Mouse (Mus musculus) embryonic facial prominence, embryonic 15.5 days (tissue): ENCODE measurements at regions not wholly inside any gene's neighbourhood (a gene's known extent, or its start where the extent isn't known, plus 50 kb on each side); places are given as distances from the start of the nearest gene placed in this dataset.
"Not testable (repeated sequence)": the region's sequence is repeated elsewhere in the genome, so short reads cannot be mapped to it uniquely, and the experiment has no call there.

Experiments
- ATAC-seq: fragments of 200-750 bp; cut with Nextera tagmentation; 2 replicates; pipeline ENCODE4 v1.8.0; 2017; ENCODE audit warnings: low read depth, moderate TSS enrichment; ENCODE audit not compliant: insufficient number of reproducible peaks, low FRiP score, low TSS enrichment
- H3K27ac ChIP-seq: fragments of 300-500 bp; sonication (generic); replicated peaks from 2 replicates; pipeline ENCODE4 v1.5.1; 2015; ENCODE audit warnings: mild to moderate bottlenecking, inconsistent platforms
- H3K27me3 ChIP-seq: fragments of 300-500 bp; sonication (generic); 2 replicates; pipeline ENCODE4 v1.6.1; 2015; ENCODE audit warnings: inconsistent platforms
- H3K36me3 ChIP-seq: fragments of 300-500 bp; sonication (generic); 2 replicates; pipeline ENCODE4 v1.6.1; 2015; ENCODE audit warnings: mild to moderate bottlenecking, inconsistent platforms
- H3K4me1 ChIP-seq: fragments of 300-500 bp; sonication (generic); 2 replicates; pipeline ENCODE4 v1.6.1; 2015; ENCODE audit warnings: inconsistent platforms
- H3K4me2 ChIP-seq: fragments of 300-500 bp; sonication (generic); replicated peaks from 2 replicates; pipeline ENCODE4 v1.6.1; 2015; ENCODE audit warnings: mild to moderate bottlenecking, inconsistent platforms
- H3K4me3 ChIP-seq: fragments of 300-500 bp; sonication (generic); replicated peaks from 2 replicates; pipeline ENCODE4 v1.5.1; 2015; ENCODE audit warnings: mild to moderate bottlenecking, inconsistent platforms
- H3K9ac ChIP-seq: fragments of 300-500 bp; sonication (generic); 2 replicates; pipeline ENCODE4 v1.6.1; 2015; ENCODE audit warnings: inconsistent platforms
- H3K9me3 ChIP-seq: fragments of 300-500 bp; sonication (generic); replicated peaks from 2 replicates; pipeline ENCODE4 v1.6.1; 2016; ENCODE audit warnings: inconsistent platforms
- WGBS: fragments of 180-500 bp; shearing (Covaris S2); methylation state at CpG from one replicate; pipeline ENCODE4 v1.1.7; 2015; 5-methylcytosine and 5-hydroxymethylcytosine counted together

- H3K9me3 ChIP-seq = no peaks in the 10 kb centered on the region
- no peak overlapping the region for H3K4me3 ChIP-seq
- ATAC-seq = no peak
- H3K4me1 ChIP-seq = no peaks in the 10 kb centered on the region
- no peaks in the 10 kb centered on the region for H3K36me3 ChIP-seq
- H3K27me3 ChIP-seq = no peaks in the 10 kb centered on the region
- no peak overlapping the region for H3K4me2 ChIP-seq
- H3K27ac ChIP-seq = no peak overlapping the region
- no peak overlapping the region for H3K9ac ChIP-seq
Measured at GRCm38 (mm10) chr9:51664876-51665275, 100.3 kb upstream of the Arhgap20 start.

- H3K36me3 ChIP-seq, ATAC-seq, H3K4me3 ChIP-seq, H3K4me1 ChIP-seq, H3K27ac ChIP-seq, H3K27me3 ChIP-seq, H3K4me2 ChIP-seq, H3K9me3 ChIP-seq, H3K9ac ChIP-seq: not testable (repeated sequence)
- WGBS = 93% methylated on average over 12 of the region's 12 CpGs
Measured at GRCm38 (mm10) chr9:51668976-51669375, 96.2 kb upstream of the Arhgap20 start.

GRCm38 (mm10) chr9:51670531-51670930 lies 94.6 kb upstream of the Arhgap20 start:
- Histone ChIP-seq H3K4me1 (no peaks in the 10 kb centered on the region), H3K36me3 (no peaks in the 10 kb centered on the region), H3K4me2 (no peak overlapping the region), H3K9ac (no peak overlapping the region), H3K4me3 (no peak overlapping the region), H3K9me3 (no peaks in the 10 kb centered on the region), H3K27ac (no peak overlapping the region), H3K27me3 (no peaks in the 10 kb centered on the region)
- WGBS = 74% methylated on average over 2 of the region's 2 CpGs
- no peak for ATAC-seq

- H3K4me3 ChIP-seq = no peak overlapping the region
- no peaks in the 10 kb centered on the region for H3K4me1 ChIP-seq
- no peaks in the 10 kb centered on the region for H3K27me3 ChIP-seq
- 73% methylated on average over 1 of the region's 1 CpGs for WGBS
- no peak overlapping the region for H3K9ac ChIP-seq
- H3K4me2 ChIP-seq = no peak overlapping the region
- no peaks in the 10 kb centered on the region for H3K36me3 ChIP-seq
- no peak for ATAC-seq
- no peak overlapping the region for H3K27ac ChIP-seq
- no peaks in the 10 kb centered on the region for H3K9me3 ChIP-seq
Measured at GRCm38 (mm10) chr9:51686536-51686935, 78.6 kb upstream of the Arhgap20 start.

- Histone ChIP-seq H3K4me3 (no peak overlapping the region), H3K27ac (no peak overlapping the region), H3K9me3 (no peaks in the 10 kb centered on the region), H3K4me1 (no peaks in the 10 kb centered on the region), H3K36me3 (no peaks in the 10 kb centered on the region), H3K27me3 (no peaks in the 10 kb centered on the region), H3K9ac (no peak overlapping the region), H3K4me2 (no peak overlapping the region)
- 81% methylated on average over 3 of the region's 3 CpGs for WGBS
- ATAC-seq = no peak
Measured at GRCm38 (mm10) chr9:51714326-51714725, 50.8 kb upstream of the Arhgap20 start.
